Comparison of ENCODE assay signal across 27 mouse cellular contexts in genomic region chr16:88864887-88865407, GRCm38 (mm10). TPM values are rescaled to one million over a fixed set of nuclear protein-coding genes. Genes with fewer than 3 reads are reported as not detected.
DNase-seq lines count a peak whose midpoint lies in the region; ATAC-seq lines count a peak whose summit lies in the region.
"Had no signal": no experiment of that assay in that cellular context is flagged by ENCODE, and none has a peak within 500 bp of the region (broad histone marks: within the 10 kb centered on the region; RNA-seq: fewer than 3 reads in every experiment).

No protein-coding gene starts in this region.

- H3K36me3 ChIP-seq in limb, embryonic 11.5 days (ENCODE audit: control insufficient read depth, insufficient read depth, low read length): no peaks in the 10 kb centered on the region
- no peaks in the 10 kb centered on the region for H3K36me3 ChIP-seq in limb, embryonic 10.5 days
- no peaks in the 10 kb centered on the region for H3K36me3 ChIP-seq in neural tube, embryonic 12.5 days
- H3K36me3 ChIP-seq in neural tube, embryonic 15.5 days: no peaks in the 10 kb centered on the region
- no peaks in the 10 kb centered on the region for H3K36me3 ChIP-seq in neural tube, embryonic 14.5 days (ENCODE audit: control insufficient read depth, insufficient read depth, low read length)
- H3K36me3 ChIP-seq: embryonic facial prominence, embryonic 10.5 days; embryonic facial prominence, embryonic 12.5 days; forebrain, embryonic 15.5 days; G1E had no signal

- H3K4me2 ChIP-seq in limb, embryonic 11.5 days (ENCODE audit: low read depth, severe bottlenecking): no peak overlapping the region
- H3K4me2 ChIP-seq in neural tube, embryonic 12.5 days (replicated peaks): no peak overlapping the region
- H3K4me2 ChIP-seq in neural tube, embryonic 15.5 days: no peak overlapping the region
- no peak overlapping the region for H3K4me2 ChIP-seq in neural tube, embryonic 14.5 days (ENCODE audit: low read depth, low read length)
- H3K4me2 ChIP-seq: embryonic facial prominence, embryonic 12.5 days; forebrain, embryonic 13.5 days; forebrain, embryonic 15.5 days had no signal

- 0 out of 2 replicates have a peak, but pooled peaks have one; percentile 47 for ATAC-seq in limb, embryonic 11.5 days (ENCODE audit: insufficient number of reproducible peaks, low FRiP score, low TSS enrichment, low read depth)
- ATAC-seq in neural tube, embryonic 12.5 days (ENCODE audit: low FRiP score, low read depth): 0 out of 2 replicates have a peak, but pooled peaks have one; percentile 58
- ATAC-seq in neural tube, embryonic 15.5 days (ENCODE audit: low FRiP score): no peak
- peak; percentile 63 for ATAC-seq in neural tube, embryonic 14.5 days (ENCODE audit: low read depth)
- ATAC-seq: activated CD4-positive, CD25-positive, alpha-beta regulatory T cell, adult 4 months; CD4-positive, CD25-positive, alpha-beta regulatory T cell, adult 4 months; forebrain, embryonic 13.5 days; forebrain, embryonic 15.5 days; Patski had no signal

- DNase-seq in limb, embryonic 11.5 days (ENCODE audit: low spot score): no peak
- DNase-seq in limb, embryonic 10.5 days (ENCODE audit: low spot score): no peak
- DNase-seq in ovary, postnatal 10 days (ENCODE audit: low spot score): no peak
- DNase-seq: adrenal gland, adult 8-10 months; adrenal gland, postnatal 14 days; adrenal gland, postnatal 36 days; B cell, adult 2 months; cerebellum, adult 11-12 months; cerebellum, adult 2 months; cerebellum, adult 9-10 months; cerebellum, postnatal 10 days; cerebellum, postnatal 25 days had no signal

- H3K9ac ChIP-seq in limb, embryonic 11.5 days (ENCODE audit: low read length): no peak overlapping the region
- H3K9ac ChIP-seq in neural tube, embryonic 12.5 days: no peak overlapping the region
- no peak overlapping the region for H3K9ac ChIP-seq in neural tube, embryonic 15.5 days (replicated peaks)
- no peak overlapping the region for H3K9ac ChIP-seq in neural tube, embryonic 14.5 days (replicated peaks; ENCODE audit: low read depth, low read length)
- H3K9ac ChIP-seq: embryonic facial prominence, embryonic 12.5 days; forebrain, embryonic 13.5 days; forebrain, embryonic 15.5 days had no signal

- no peak overlapping the region for H3K4me3 ChIP-seq in limb, embryonic 11.5 days (ENCODE audit: low read depth, low read length)
- H3K4me3 ChIP-seq in limb, embryonic 10.5 days: no peak overlapping the region
- H3K4me3 ChIP-seq in neural tube, embryonic 12.5 days: no peak overlapping the region
- H3K4me3 ChIP-seq in neural tube, embryonic 15.5 days (replicated peaks): no peak overlapping the region
- no peak overlapping the region for H3K4me3 ChIP-seq in neural tube, embryonic 14.5 days (ENCODE audit: low read depth, low read length)
- H3K4me3 ChIP-seq: embryonic facial prominence, embryonic 10.5 days; embryonic facial prominence, embryonic 12.5 days; forebrain, embryonic 13.5 days; forebrain, embryonic 15.5 days had no signal

- 71% methylated on average over 4 of the region's 4 CpGs for WGBS in limb, embryonic 11.5 days
- WGBS in limb, embryonic 10.5 days: 80% methylated on average over 4 of the region's 4 CpGs
- 72% methylated on average over 4 of the region's 4 CpGs for WGBS in neural tube, embryonic 12.5 days
- 55% methylated on average over 4 of the region's 4 CpGs for WGBS in neural tube, embryonic 15.5 days
- WGBS in neural tube, embryonic 14.5 days: 63% methylated on average over 4 of the region's 4 CpGs

- H3K9me3 ChIP-seq in limb, embryonic 11.5 days (ENCODE audit: control insufficient read depth, low read length): no peaks in the 10 kb centered on the region
- no peaks in the 10 kb centered on the region for H3K9me3 ChIP-seq in limb, embryonic 10.5 days (replicated peaks)
- no peaks in the 10 kb centered on the region for H3K9me3 ChIP-seq in neural tube, embryonic 12.5 days
- H3K9me3 ChIP-seq in neural tube, embryonic 15.5 days (replicated peaks): no peaks in the 10 kb centered on the region
- H3K9me3 ChIP-seq in neural tube, embryonic 14.5 days (ENCODE audit: control insufficient read depth, low read length): no peaks in the 10 kb centered on the region
- H3K9me3 ChIP-seq: embryonic facial prominence, embryonic 10.5 days; embryonic facial prominence, embryonic 12.5 days; forebrain, embryonic 13.5 days; forebrain, embryonic 15.5 days had no signal

- H3K4me1 ChIP-seq in limb, embryonic 11.5 days (ENCODE audit: control insufficient read depth, insufficient read depth, low read length): no peaks in the 10 kb centered on the region
- no peaks in the 10 kb centered on the region for H3K4me1 ChIP-seq in limb, embryonic 10.5 days
- no peaks in the 10 kb centered on the region for H3K4me1 ChIP-seq in neural tube, embryonic 12.5 days
- no peaks in the 10 kb centered on the region for H3K4me1 ChIP-seq in neural tube, embryonic 15.5 days
- no peaks in the 10 kb centered on the region for H3K4me1 ChIP-seq in neural tube, embryonic 14.5 days (ENCODE audit: control insufficient read depth, insufficient read depth, low read length)
- H3K4me1 ChIP-seq: embryonic facial prominence, embryonic 10.5 days; embryonic facial prominence, embryonic 12.5 days; forebrain, embryonic 13.5 days; forebrain, embryonic 15.5 days had no signal

- no peaks in the 10 kb centered on the region for H3K27me3 ChIP-seq in limb, embryonic 11.5 days (ENCODE audit: control insufficient read depth, insufficient read depth, low read length)
- peaks cover 21% of the 10 kb centered on the region; the same call in 1 of the 2 replicates for H3K27me3 ChIP-seq in limb, embryonic 10.5 days (ENCODE audit: low read depth, poor library complexity, severe bottlenecking)
- H3K27me3 ChIP-seq in neural tube, embryonic 12.5 days (replicated peaks): no peaks in the 10 kb centered on the region
- no peaks in the 10 kb centered on the region for H3K27me3 ChIP-seq in neural tube, embryonic 15.5 days (replicated peaks)
- no peaks in the 10 kb centered on the region for H3K27me3 ChIP-seq in neural tube, embryonic 14.5 days (ENCODE audit: control insufficient read depth, insufficient read depth, low read length)
- H3K27me3 ChIP-seq: CH12.LX; embryonic facial prominence, embryonic 12.5 days; forebrain, embryonic 13.5 days; forebrain, embryonic 15.5 days; Patski had no signal

- no peak overlapping the region for H3K27ac ChIP-seq in limb, embryonic 11.5 days (replicated peaks; ENCODE audit: low read depth, low read length)
- H3K27ac ChIP-seq in limb, embryonic 10.5 days: no peak overlapping the region
- no peak overlapping the region for H3K27ac ChIP-seq in neural tube, embryonic 12.5 days
- H3K27ac ChIP-seq in neural tube, embryonic 15.5 days (replicated peaks): no peak overlapping the region
- no peak overlapping the region for H3K27ac ChIP-seq in neural tube, embryonic 14.5 days (ENCODE audit: low read depth, low read length)
- H3K27ac ChIP-seq: embryonic facial prominence, embryonic 10.5 days; embryonic facial prominence, embryonic 12.5 days; forebrain, embryonic 13.5 days; forebrain, embryonic 15.5 days had no signal

RNA-seq across cellular contexts. Expression of gene Krtap19-1, which starts 4.3 kb away (rescaled TPM):
- not detected in 2 replicates for polyA plus RNA-seq in limb, embryonic 11.5 days (2014; fragmentation: Nextera tagmentation; extraction: Ambion mirVana)
- not detected in 2 replicates for polyA plus RNA-seq in limb, embryonic 10.5 days (2016; fragmentation: Nextera tagmentation; extraction: Ambion mirVana)
- not detected in 2 replicates for polyA plus RNA-seq in neural tube, embryonic 12.5 days (2016; fragmentation: Nextera tagmentation; extraction: Ambion mirVana)
- polyA plus RNA-seq in neural tube, embryonic 15.5 days (2015; fragmentation: Nextera tagmentation; extraction: Ambion mirVana): not detected in 2 replicates
- polyA plus RNA-seq in neural tube, embryonic 14.5 days (2014; fragmentation: Nextera tagmentation; extraction: Ambion mirVana): not detected in 2 replicates
- polyA plus RNA-seq: activated CD4-positive, CD25-positive, alpha-beta regulatory T cell, adult 4 months; CD4-positive, CD25-positive, alpha-beta regulatory T cell, adult 4 months; cerebellum, adult 2 months; cortical plate, adult 2 months; embryonic facial prominence, embryonic 10.5 days; embryonic facial prominence, embryonic 12.5 days; embryonic facial prominence, embryonic 14.5 days; forebrain, embryonic 11.5 days; forebrain, embryonic 13.5 days; forebrain, embryonic 15.5 days; G1E; Patski had no signal

RNA-seq across cellular contexts. Expression of gene Krtap19-2, which starts 9.1 kb away (rescaled TPM):
- not detected in 2 replicates for polyA plus RNA-seq in limb, embryonic 11.5 days (2014; fragmentation: Nextera tagmentation; extraction: Ambion mirVana)
- polyA plus RNA-seq in limb, embryonic 10.5 days (2016; fragmentation: Nextera tagmentation; extraction: Ambion mirVana): not detected in 2 replicates
- polyA plus RNA-seq in neural tube, embryonic 12.5 days (2016; fragmentation: Nextera tagmentation; extraction: Ambion mirVana): not detected in 2 replicates
- polyA plus RNA-seq in neural tube, embryonic 15.5 days (2015; fragmentation: Nextera tagmentation; extraction: Ambion mirVana): not detected in 2 replicates
- polyA plus RNA-seq in neural tube, embryonic 14.5 days (2014; fragmentation: Nextera tagmentation; extraction: Ambion mirVana): not detected in 2 replicates
- polyA plus RNA-seq: activated CD4-positive, CD25-positive, alpha-beta regulatory T cell, adult 4 months; CD4-positive, CD25-positive, alpha-beta regulatory T cell, adult 4 months; cerebellum, adult 2 months; cortical plate, adult 2 months; embryonic facial prominence, embryonic 10.5 days; embryonic facial prominence, embryonic 12.5 days; embryonic facial prominence, embryonic 14.5 days; forebrain, embryonic 11.5 days; forebrain, embryonic 13.5 days; forebrain, embryonic 15.5 days; G1E; Patski had no signal

RNA-seq across cellular contexts. Expression of gene Krtap19-3, which starts 12.9 kb away (rescaled TPM):
- polyA plus RNA-seq in limb, embryonic 11.5 days (2014; fragmentation: Nextera tagmentation; extraction: Ambion mirVana): not detected in 2 replicates
- polyA plus RNA-seq in limb, embryonic 10.5 days (2016; fragmentation: Nextera tagmentation; extraction: Ambion mirVana): not detected in 2 replicates
- polyA plus RNA-seq in neural tube, embryonic 12.5 days (2016; fragmentation: Nextera tagmentation; extraction: Ambion mirVana): not detected in 2 replicates
- polyA plus RNA-seq in neural tube, embryonic 15.5 days (2015; fragmentation: Nextera tagmentation; extraction: Ambion mirVana): not detected in 2 replicates
- not detected in 2 replicates for polyA plus RNA-seq in neural tube, embryonic 14.5 days (2014; fragmentation: Nextera tagmentation; extraction: Ambion mirVana)
- polyA plus RNA-seq: activated CD4-positive, CD25-positive, alpha-beta regulatory T cell, adult 4 months; CD4-positive, CD25-positive, alpha-beta regulatory T cell, adult 4 months; cerebellum, adult 2 months; cortical plate, adult 2 months; embryonic facial prominence, embryonic 10.5 days; embryonic facial prominence, embryonic 12.5 days; embryonic facial prominence, embryonic 14.5 days; forebrain, embryonic 11.5 days; forebrain, embryonic 13.5 days; forebrain, embryonic 15.5 days; G1E; Patski had no signal

RNA-seq across cellular contexts. Expression of gene Krtap19-4, which starts 19.9 kb away (rescaled TPM):
- not detected in 2 replicates for polyA plus RNA-seq in limb, embryonic 11.5 days (2014; fragmentation: Nextera tagmentation; extraction: Ambion mirVana)
- not detected in 2 replicates for polyA plus RNA-seq in limb, embryonic 10.5 days (2016; fragmentation: Nextera tagmentation; extraction: Ambion mirVana)
- not detected in 2 replicates for polyA plus RNA-seq in neural tube, embryonic 12.5 days (2016; fragmentation: Nextera tagmentation; extraction: Ambion mirVana)
- not detected in 2 replicates for polyA plus RNA-seq in neural tube, embryonic 15.5 days (2015; fragmentation: Nextera tagmentation; extraction: Ambion mirVana)
- polyA plus RNA-seq in neural tube, embryonic 14.5 days (2014; fragmentation: Nextera tagmentation; extraction: Ambion mirVana): not detected in 2 replicates
- polyA plus RNA-seq: activated CD4-positive, CD25-positive, alpha-beta regulatory T cell, adult 4 months; CD4-positive, CD25-positive, alpha-beta regulatory T cell, adult 4 months; cerebellum, adult 2 months; cortical plate, adult 2 months; embryonic facial prominence, embryonic 10.5 days; embryonic facial prominence, embryonic 12.5 days; embryonic facial prominence, embryonic 14.5 days; forebrain, embryonic 11.5 days; forebrain, embryonic 13.5 days; forebrain, embryonic 15.5 days; G1E; Patski had no signal

RNA-seq across cellular contexts. Expression of gene Krtap19-5, which starts 31.3 kb away (rescaled TPM):
- polyA plus RNA-seq in limb, embryonic 11.5 days (2014; fragmentation: Nextera tagmentation; extraction: Ambion mirVana): not detected in 2 replicates
- not detected in 2 replicates for polyA plus RNA-seq in limb, embryonic 10.5 days (2016; fragmentation: Nextera tagmentation; extraction: Ambion mirVana)
- polyA plus RNA-seq in neural tube, embryonic 12.5 days (2016; fragmentation: Nextera tagmentation; extraction: Ambion mirVana): not detected in 2 replicates
- not detected in 2 replicates for polyA plus RNA-seq in neural tube, embryonic 15.5 days (2015; fragmentation: Nextera tagmentation; extraction: Ambion mirVana)
- polyA plus RNA-seq in neural tube, embryonic 14.5 days (2014; fragmentation: Nextera tagmentation; extraction: Ambion mirVana): not detected in 2 replicates
- polyA plus RNA-seq: activated CD4-positive, CD25-positive, alpha-beta regulatory T cell, adult 4 months; CD4-positive, CD25-positive, alpha-beta regulatory T cell, adult 4 months; cerebellum, adult 2 months; cortical plate, adult 2 months; embryonic facial prominence, embryonic 10.5 days; embryonic facial prominence, embryonic 12.5 days; embryonic facial prominence, embryonic 14.5 days; forebrain, embryonic 11.5 days; forebrain, embryonic 13.5 days; forebrain, embryonic 15.5 days; G1E; Patski had no signal
